Mouse (Mus musculus): ENCODE results near the gene Ube2dnl2.

- TF ChIP-seq ZMIZ1 (IDR thresholded peaks at IDR 0.05; ENCODE audit: low read depth, low read length) (no peak), RCOR1 (IDR thresholded peaks at IDR 0.05; ENCODE audit: low read depth, low read length) (no peak), TBP (IDR thresholded peaks at IDR 0.05; ENCODE audit: low read depth, low read length) (no peak), CTCF (IDR thresholded peaks at IDR 0.05 in 2 of 3, conservative IDR thresholded peaks at IDR 0.05 in 1 of 3; ENCODE audit: control insufficient read depth in 1 of 3, insufficient read depth in 1 of 3, low read depth in 2 of 3, low read length in 3 of 3, poor library complexity in 1 of 3, severe bottlenecking in 1 of 3) (no peak), ZNF384 (IDR thresholded peaks at IDR 0.05; ENCODE audit: low read depth, low read length) (no peak), E2F4 (IDR thresholded peaks at IDR 0.05; ENCODE audit: borderline replicate concordance, low read depth, low read length) (no peak), MAFK (IDR thresholded peaks at IDR 0.05; ENCODE audit: borderline replicate concordance, low read depth, low read length) (no peak), JUND (IDR thresholded peaks at IDR 0.05; ENCODE audit: low read depth, low read length) (no peak), SIN3A (IDR thresholded peaks at IDR 0.05; ENCODE audit: low read length) (no peak), EP300 (IDR thresholded peaks at IDR 0.05; ENCODE audit: low read depth in 1 of 2, low read length in 2 of 2) (no peak), POLR2A (IDR thresholded peaks at IDR 0.05; ENCODE audit: control insufficient read depth in 1 of 2, insufficient read depth in 1 of 2, low read depth in 1 of 2, low read length in 2 of 2, poor library complexity in 1 of 2) (no peak), MEF2A (IDR thresholded peaks at IDR 0.05; ENCODE audit: extremely low read depth, insufficient replicate concordance, low read depth, low read length, poor library complexity, severe bottlenecking) (no peak), POLR2AphosphoS2 (IDR thresholded peaks at IDR 0.05; ENCODE audit: low read length) (no peak), ETS1 (IDR thresholded peaks at IDR 0.05; ENCODE audit: low read depth, low read length) (no peak)
Measured at GRCm38 (mm10) chrX:114903391-114903790, 4.0 kb upstream of the Ube2dnl2 start.
